Mouse (Mus musculus) erythroid progenitor cell, adult 5-6 weeks (primary cell): ENCODE data around the gene Slc6a14. TPM values are rescaled to one million over a fixed set of nuclear protein-coding genes. Genes with fewer than 3 reads are reported as not detected.

Experiments
- ATAC-seq: replicated peaks from 2 replicates; pipeline ENCODE4 v1.8.0; 2016; ENCODE audit warnings: moderate number of reproducible peaks, mild to moderate bottlenecking, moderate TSS enrichment, inconsistent platforms; ENCODE audit not compliant: poor library complexity, low FRiP score, severe bottlenecking
- total RNA-seq, 2 experiments: library from RNA; stranded (forward) in 1 of 2; stranded (reverse) in 1 of 2; fragments of 150-400 nt in 1 of 2; fragments of 186-747, 209-891 nt in 1 of 2; gene quantifications; 2 replicates each; pipeline versions ENCODE4 v1.2.3 to v1.2.4; 2015 to 2017; ENCODE audit warnings: low replicate concordance in 2 of 2

Slc6a14 gene
- total RNA-seq (2015; ENCODE audit: low replicate concordance) (not detected in 2 replicates), total RNA-seq (2017; ENCODE audit: low replicate concordance) (not detected in 2 replicates)

DNA sequence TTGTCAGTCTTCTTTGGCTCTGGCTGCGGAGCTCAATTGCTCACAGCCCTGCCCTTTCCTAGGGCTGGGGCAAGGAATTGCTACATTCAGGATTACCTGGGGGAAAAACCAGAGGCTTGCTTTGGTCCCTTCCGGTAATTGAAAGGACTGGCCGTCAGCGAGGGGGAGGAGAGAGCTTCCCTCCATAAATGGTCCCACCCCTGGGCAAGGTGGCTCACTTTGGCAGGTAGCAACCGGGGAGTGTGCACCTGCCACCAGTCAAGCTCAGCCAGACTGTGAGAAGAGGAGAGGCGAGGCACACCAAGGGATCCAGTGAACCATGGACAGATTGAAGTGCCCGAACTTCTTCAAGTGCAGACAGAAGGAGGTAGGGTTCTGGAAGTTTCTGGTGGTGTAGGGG is at the start of gene Slc6a14:
TSS of gene Slc6a14 (plus strand) at position 68 of the 400 bp plus-strand sequence.
- ATAC-seq, result no peak

DNA sequence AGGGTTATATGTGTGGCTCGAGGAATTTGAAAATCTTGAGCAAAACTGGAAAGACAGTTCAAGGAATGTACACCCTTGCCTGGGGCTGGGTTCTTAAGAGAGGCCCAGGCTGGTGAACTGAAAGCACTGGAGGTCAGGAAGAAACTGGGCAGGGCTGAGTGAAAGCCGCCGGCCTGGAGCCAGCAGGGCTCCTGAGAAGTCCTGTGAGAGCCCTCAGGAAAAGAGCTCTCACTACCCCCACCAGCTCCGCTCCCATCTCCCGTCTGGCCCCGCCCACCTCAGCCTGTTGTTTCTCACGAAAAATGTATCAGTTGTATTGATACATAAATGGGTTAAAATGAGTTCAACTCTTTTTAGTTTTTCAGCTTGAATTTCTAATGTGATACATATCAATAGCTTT is 43.8 kb upstream of the Slc6a14 start:
- no peak for ATAC-seq

DNA sequence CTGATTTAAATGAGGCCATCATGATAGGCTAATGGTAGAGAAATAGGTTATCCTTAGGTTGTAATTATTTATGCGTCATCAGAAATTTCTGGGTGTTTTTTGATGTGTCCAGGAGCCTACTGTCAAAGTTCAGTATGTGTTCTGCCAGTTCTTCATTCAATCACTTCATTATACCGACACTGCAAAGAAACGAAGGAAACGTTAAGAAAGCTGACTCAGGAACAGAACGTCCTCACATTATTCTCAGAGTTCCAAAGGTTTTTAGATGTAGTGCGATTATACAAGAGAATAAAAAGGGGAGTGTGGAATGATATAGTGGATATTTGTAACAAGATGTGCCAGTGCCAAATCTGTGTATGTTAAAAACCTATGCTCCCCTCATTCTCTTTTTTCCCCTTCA is 19.5 kb upstream of the Slc6a14 start:
- ATAC-seq, result no peak

DNA sequence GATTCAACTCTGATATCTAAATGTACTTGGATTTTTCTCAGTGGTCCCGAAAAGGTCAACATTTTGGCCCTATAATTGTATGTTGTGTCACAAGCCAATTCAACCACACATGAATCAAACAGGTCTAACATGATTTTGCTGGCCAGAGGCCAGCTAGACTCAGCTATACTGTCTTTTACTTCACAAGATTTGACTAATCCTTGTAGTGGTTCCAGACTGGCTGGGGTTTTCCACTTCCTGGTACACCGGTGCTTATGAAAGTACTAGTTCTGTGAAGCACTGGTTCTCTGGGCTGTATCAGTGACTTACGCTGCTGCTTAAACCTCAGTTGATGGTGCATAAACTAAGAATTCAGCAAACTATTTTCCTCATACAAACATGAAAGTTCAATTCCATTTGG is 19.0 kb upstream of the Slc6a14 start:
- no peak for ATAC-seq

DNA sequence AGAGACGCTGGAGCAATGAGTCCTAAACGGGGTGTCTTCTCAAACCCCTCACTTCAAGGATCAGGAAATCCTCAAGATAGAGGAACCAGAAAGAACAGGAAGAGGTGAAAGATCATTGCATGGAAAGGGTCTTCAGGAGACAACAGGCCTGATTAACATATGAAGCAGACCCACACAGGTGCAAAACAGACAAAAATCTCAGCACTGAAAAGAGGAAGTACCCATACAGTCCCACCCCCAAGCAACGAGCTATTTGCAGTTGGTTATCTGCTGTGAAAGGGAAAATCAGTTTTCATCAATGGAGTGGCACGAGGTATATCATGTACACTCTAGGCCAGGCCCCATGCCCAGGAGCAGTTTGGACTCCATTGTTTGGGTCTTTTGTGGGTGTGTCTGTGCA is 13.1 kb upstream of the Slc6a14 start:
- ATAC-seq, result no peak

DNA sequence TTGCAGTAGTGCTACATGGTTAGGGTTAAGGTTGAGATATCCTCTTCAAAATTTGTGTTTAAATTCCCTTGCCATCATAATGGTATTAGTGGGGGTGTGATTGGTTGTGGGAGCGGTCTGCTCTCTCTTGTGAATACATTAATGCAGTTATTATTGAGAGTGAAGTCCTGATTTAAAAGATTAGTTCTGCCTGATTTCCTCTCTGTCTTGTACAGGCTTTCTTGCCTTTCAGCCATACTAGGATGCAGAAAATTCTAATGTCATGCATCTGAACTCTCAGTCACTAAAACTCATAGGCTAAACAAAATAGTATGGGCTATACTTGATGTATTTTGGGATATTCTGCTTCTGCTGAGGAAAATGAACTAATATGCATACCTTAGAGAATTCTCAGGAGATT is 10.2 kb upstream of the Slc6a14 start:
- no peak for ATAC-seq

DNA sequence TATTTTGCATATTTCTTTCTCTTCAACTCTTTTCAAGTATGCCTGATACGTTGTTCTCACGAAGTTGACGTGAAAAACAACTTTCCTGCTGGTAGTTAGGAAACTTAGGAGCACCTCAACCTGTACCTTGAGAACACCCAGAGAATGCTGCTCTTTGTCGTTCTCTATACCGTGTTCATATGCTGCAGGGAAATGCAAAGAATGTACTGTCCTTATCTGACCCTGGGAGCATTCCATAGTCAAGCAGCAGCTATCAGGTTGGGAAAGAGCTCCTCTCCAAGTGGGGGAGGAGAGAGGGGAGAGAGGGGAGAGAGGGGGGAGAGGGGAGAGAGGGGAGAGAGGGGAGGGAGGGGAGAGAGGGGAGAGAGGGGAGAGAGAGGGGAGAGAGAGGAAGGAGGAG is 597 bp downstream of the Slc6a14 start:
- ATAC-seq, result no peak

DNA sequence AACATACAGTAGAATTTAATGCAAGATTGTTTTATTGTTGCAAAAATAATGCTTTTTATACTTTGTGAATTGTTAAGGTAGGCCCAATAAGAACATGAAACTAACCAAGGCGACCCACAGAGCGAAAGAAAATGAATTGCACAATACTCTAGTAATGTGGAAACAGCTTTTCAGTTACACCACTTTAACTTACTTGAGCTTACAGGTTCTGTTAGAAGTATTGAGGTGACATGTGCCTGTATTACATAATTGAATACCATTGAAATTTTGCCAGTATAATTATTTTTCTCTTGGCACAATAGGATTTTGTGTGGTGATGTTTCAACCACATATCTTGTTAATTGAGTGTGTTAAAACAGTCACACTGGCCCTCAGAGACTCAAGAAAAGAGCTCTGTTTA is 2.2 kb downstream of the Slc6a14 start:
- no peak for ATAC-seq

DNA sequence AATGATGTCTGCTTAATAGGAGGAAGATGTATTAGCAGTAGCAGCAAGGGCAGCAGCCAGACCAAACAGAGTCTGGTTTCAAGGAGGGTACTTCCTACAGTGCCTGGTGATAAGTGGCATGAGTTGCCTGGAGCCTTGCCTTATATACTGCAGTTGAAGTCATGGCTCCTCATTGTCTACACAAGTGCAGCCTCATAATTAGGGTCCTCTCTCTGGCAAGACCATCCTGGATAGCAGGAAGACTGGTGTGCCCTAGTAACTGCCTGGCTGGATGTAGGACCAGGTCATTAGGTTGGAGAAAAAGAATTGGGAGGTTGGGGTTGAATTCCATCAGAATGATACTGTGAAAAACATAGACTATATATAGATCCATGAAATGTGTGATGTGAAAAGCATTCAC is 30.3 kb downstream of the Slc6a14 start, which contains the start of gene Gm28269:
TSS of gene Gm28269 (minus strand) at position 101 of the 400 bp plus-strand sequence.
- ATAC-seq, result no peak

Other genes starting within 250 kb of the Slc6a14 start
- not detected in 2 replicates for gene Agtr2, start 230.4 kb upstream of the Slc6a14 start, total RNA-seq (2015; ENCODE audit: low replicate concordance)
- gene Agtr2, start 230.4 kb upstream of the Slc6a14 start, total RNA-seq (2017; ENCODE audit: low replicate concordance), result not detected in 2 replicates
- gene Gm28269, start 30.2 kb downstream of the Slc6a14 start, total RNA-seq (2015; ENCODE audit: low replicate concordance), result not detected in 2 replicates
- gene Gm28269, start 30.2 kb downstream of the Slc6a14 start, total RNA-seq (2017; ENCODE audit: low replicate concordance), result not detected in 2 replicates